Mouse (Mus musculus): Measurements from ENCODE around the gene Actr6. TPM values are rescaled to one million over a fixed set of nuclear protein-coding genes. Genes with fewer than 3 reads are reported as not detected.
"Not testable (repeated sequence)": the region's sequence is repeated elsewhere in the genome, so short reads cannot be mapped to it uniquely, and the experiment has no call there.

The Actr6 gene
- total RNA-seq, 2 experiments from 2014 or later = 22.1 to 25.3 TPM

DNA sequence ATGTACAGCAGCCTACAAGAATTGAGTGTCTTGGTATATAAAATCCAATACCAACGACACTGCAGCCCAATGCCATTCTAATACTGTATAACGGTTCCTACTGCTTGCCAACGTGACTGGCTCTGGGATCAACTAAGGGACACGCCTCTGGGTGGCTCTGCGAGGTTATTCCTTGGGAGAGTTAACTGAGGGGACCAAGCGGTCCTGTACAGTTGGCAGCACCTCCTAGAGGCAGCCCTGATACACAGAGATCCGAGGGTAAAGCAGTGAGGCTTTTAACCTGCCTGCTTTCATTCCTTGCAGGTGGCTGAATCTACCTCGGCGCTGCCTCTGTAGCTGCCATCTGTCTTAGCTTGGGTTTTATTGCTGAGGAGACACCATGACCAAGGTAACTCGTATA lies 49.1 kb downstream of the Actr6 start:
- DNase-seq (ENCODE audit: extremely low spot score in 1 of 2, low spot score in 1 of 2) = no peak

DNA sequence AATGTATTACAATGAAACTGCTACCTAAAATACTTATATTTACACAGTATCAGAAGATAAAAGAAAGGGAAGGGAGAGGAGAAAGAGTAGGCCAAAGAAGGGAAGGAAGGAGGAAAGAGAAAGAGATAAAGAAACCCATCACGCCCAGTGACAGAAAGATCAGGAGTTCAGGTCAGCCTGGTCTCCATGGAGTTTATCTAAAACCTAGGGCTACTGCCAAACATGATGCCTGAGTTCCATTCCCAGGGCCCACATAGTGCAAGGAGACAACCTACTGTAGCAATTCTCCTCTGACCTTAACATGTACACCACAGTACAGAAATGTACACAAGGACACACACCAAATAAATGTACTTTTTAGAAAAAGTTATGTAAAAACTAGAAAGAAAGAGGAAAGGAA lies 49.9 kb downstream of the Actr6 start:
- DNase-seq (ENCODE audit: extremely low spot score in 1 of 2, low spot score in 1 of 2) = no peak

DNA sequence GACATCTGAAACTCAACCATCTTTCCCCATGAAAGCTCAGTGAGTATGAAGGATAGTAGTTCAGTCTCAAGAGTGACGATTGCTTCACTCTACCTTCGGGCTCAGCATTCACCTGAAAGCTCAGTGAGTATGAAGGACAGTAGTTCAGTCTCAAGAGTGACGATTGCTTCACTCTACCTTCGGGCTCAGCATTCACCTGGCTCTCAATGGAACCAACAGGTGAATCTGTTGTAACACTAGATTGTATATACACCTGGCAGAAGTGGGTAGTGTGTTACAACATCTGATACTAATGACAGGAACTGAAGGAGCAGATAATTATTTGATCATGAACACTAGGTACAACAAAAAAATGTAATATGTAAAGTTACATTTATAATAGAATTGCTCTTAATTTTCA lies 50.4 kb downstream of the Actr6 start:
- DNase-seq (ENCODE audit: extremely low spot score in 1 of 2, low spot score in 1 of 2) = no peak

DNA sequence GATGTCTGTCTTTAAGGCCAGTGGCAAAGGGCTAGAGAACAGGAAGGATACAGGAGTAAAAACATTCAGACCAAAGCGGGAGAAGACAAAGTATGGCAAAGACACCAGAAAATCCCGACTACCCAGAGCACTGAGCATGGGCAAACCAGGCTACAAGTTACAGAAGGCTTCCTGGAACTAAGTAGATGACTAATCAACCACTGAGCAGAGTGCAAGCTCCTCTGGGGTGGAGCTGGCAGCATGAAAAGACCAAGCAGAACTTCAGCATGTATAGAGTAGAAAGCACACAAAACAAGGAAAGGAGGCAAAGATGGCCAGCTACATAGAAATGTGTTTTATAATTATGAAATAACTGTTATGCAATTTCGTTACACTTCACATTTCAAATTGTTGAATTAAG lies 51.6 kb downstream of the Actr6 start:
- DNase-seq (ENCODE audit: extremely low spot score in 1 of 2, low spot score in 1 of 2) = no peak

DNA sequence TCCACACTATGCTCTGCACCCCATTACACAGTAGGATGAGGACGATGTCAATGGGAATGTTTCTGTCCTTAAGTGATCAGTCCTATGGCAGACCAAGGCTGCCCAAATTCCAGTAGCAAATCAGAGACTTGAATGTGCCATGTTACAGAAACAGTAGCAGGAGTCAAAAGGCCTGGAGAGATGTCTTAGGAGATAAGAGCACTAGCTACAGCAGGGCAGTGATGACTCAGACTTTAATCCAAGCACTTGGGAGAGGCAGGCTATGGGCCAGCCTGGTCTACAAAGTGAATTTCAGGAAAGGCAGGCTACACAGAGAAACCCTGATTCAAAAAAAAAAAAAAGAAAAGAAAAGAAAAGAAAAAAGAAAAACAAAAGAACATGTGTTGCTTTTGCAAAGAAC lies 52.6 kb downstream of the Actr6 start:
- no peak for DNase-seq (ENCODE audit: extremely low spot score in 1 of 2, low spot score in 1 of 2)

DNA sequence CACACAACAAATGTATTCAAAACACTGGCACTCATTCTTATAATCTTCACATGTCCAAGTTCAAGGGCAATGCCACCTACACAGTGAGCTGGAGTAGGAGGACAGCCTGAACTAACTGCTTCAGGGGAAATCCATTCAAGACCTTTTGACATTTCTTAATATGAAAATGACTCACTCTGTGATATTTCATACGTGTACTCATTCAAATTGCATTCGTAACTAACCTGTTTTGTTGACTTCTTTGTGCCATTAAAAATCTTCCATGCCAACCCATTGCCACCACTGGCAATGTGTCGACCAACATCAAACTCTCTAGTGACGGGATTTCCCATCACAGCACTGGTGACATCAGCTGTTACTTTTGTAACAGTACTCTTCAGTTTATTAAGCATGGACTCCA lies 54.0 kb downstream of the Actr6 start:
- no peak for DNase-seq (ENCODE audit: extremely low spot score in 1 of 2, low spot score in 1 of 2)

DNA sequence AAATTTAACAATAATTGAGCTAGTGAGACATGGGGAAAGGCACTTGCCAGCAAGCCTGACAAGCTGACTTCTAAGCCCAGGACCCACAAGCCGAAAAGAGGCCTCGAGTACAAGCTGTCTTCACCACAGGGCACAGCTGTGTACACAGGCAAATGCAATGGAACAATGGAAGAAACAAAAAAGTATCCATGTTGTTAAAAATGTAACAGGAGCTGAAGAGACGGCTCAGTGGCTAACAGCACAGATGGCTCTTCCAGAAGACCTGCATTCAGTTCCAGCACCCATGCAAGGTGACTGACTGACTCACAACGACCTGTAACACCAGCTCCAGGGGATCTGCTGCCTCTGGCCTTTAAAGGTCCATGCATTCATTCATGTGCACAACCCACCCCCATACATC lies 55.5 kb downstream of the Actr6 start:
- DNase-seq (ENCODE audit: extremely low spot score in 1 of 2, low spot score in 1 of 2) = no peak

DNA sequence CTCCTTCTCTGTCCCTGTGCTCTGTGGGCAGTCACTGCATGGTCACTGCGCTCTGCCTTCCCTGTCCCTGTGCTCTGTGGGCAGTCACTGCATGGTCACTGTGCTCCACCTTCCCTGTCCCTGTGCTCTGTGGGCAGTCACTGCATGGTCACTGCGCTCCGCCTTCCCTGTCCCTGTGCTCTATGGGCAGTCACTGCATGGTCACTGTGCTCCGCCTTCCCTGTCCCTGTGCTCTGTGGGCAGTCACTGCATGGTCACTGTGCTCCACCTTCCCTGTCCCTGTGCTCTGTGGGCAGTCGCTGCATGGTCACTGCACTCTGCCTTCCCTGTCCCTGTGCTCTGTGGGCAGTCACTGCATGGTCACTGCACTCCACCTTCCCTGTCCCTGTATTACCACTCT lies 61.7 kb downstream of the Actr6 start:
- DNase-seq (ENCODE audit: extremely low spot score in 1 of 2, low spot score in 1 of 2) = not testable (repeated sequence)

DNA sequence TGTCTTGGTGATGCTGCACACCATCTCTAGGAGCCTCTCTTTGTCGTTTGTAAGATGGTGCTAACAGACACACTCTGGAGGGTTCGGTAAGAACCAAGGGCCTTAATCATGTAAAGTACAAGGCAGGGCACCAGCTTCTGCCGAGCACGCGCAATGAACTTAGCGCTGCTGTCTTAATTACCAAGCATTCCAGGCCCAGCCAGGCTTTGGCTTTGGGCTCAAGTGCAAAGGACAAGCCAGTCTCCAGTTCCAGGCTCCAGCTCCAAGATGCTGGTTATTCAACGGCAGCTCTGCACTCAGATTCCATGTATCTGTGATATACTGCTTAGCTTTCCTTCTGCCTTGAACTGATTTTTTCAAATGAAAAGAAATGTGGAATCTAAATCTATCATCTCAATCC lies 64.5 kb downstream of the Actr6 start:
- DNase-seq (ENCODE audit: extremely low spot score in 1 of 2, low spot score in 1 of 2) = no peak

DNA sequence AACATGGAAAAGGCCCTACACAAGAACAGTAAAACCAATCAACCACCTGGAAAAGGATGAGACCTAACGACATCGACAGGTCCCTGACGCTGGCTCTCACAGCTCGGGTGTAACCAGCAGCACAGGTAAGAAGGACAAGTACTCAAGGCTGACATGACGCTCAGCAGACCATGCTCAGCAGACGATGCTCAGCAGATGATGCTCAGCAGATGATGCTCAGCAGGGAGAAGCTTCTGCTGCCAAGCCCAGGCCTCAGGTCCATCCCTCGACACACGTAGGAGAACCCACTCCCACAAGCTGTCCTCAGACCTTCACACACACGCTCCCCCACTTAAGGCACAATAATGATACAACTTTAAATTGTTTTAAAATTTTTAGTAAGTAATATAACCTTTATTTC lies 66.4 kb downstream of the Actr6 start:
- no peak for DNase-seq (ENCODE audit: extremely low spot score in 1 of 2, low spot score in 1 of 2)

DNA sequence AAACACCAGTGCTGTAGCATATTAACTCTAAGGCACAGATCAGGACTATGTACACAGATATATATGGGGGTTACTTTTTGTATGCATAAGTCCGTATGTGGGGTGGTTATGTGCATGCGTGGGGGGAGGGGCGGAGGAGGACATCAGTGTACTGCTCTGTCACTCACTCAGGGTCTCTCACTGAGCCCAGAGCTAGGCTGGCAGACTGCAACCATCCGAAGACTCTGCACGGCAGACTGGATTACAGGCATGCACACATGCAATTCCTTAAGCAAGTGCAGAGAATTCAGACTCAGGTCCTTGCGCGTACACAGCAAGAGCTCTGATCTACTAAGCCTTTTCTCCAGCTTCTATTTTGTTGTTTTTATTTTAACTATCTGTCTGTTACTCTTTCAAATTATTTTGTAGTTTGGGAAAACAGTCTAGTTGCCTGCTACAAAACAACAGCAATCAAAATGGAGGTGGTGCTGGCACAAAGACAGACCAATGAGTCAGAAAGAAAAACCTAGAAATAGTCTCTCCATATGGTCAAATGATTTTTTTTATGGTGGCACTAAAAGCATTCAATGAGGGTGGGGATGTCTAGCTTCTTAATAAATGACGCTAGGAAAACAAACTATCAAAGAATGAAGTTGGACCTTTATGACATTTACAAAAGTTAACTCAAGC lies 67.0 kb downstream of the Actr6 start:
- no peak for DNase-seq (ENCODE audit: extremely low spot score in 1 of 2, low spot score in 1 of 2)

Other genes starting within 250 kb of the Actr6 start
- gene Nr1h4, start 198.7 kb downstream of the Actr6 start, total RNA-seq (2021) = under 1 TPM in 1 of 2 experiments, not detected in 1; 0.22 TPM
- 1 to 10 TPM; 3.7 TPM for gene Slc17a8, start 111.0 kb downstream of the Actr6 start, total RNA-seq (2021)
- 10 to 100 TPM; 23.4 to 28.5 TPM for gene Scyl2, start 46.0 kb downstream of the Actr6 start, total RNA-seq (2021)
- gene Uhrf1bp1l, start 12.7 kb upstream of the Actr6 start, total RNA-seq (2021) = 10 to 100 TPM; 80.0 to 82.6 TPM
- 100 to 1,000 TPM; 480 to 546 TPM for gene Anks1b, start 141.2 kb upstream of the Actr6 start, total RNA-seq (2021)

All from layer of hippocampus, postnatal 25 days (tissue).